Mouse (Mus musculus) frontal cortex, postnatal 14 days (tissue): ENCODE data around the gene Serpina3i.
"Not testable (repeated sequence)": the region's sequence is repeated elsewhere in the genome, so short reads cannot be mapped to it uniquely, and the experiment has no call there.

Experiments
- DNase-seq, 2 experiments: peaks; one replicate each; pipeline ENCODE4 v3.0.0; 2022; ENCODE audit warnings: low spot score in 2 of 2

Serpina3i gene

GRCm38 (mm10) chr12:104262863-104263262 is at the start of gene Serpina3i:
Gene Serpina3i (plus strand): TSS chr12:104263122.
- no peak for DNase-seq

DNA sequence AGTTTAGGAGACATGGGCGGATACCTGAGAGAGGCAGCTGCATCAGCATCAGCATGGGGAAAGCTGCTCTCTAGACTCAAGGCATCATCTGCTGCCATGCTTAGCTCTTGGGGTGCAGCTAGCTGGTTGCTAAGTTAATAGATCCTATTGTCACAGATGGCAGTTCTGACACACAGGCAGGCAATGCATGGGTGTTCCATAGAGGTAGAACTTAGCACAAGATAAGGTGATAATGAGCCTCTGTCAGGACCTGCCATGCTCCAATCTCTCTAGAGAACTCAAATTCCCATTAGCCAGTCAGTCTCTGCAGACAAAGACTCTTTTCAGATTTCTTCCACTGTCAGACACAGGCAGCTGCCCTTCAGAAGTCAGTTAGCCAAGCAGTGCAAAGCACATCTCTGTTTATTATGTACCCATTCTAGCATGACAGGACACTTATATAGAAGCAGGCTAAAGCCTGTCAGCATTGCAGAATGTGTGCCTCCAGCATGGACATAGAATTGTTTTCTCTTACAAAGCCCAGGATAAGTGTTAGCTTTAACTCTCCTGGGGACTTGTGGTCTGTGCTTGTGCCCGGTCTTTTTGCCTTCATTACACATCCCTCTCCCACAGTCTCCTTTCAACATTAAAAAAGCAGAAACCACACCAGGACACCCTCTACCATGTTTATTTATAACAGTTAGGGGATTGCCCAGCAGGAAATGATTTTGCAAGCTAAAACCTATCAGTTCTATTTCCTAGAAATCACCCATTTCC is 49.1 kb upstream of the Serpina3i start:
- DNase-seq, result no peak

DNA sequence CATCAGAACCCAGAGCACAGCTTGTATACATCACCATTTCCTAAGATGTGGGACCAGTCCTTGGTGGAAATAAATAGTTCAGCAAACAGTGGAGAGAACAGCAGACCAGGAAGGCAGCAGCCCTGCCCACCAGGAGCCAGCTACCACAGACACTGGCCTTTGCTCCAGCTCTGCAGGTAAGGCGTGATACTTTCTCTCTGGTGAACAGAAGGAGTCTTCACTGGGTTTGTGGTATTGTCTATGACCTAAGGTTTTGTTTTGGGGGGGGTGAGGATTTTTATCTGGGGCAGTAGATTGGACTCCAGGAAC is 48.5 kb upstream of the Serpina3i start, which contains the start of gene Serpina3f:
Gene Serpina3f, plus strand, starts transcription at position 100 of the 309 bp plus-strand sequence.
- no peak for DNase-seq

DNA sequence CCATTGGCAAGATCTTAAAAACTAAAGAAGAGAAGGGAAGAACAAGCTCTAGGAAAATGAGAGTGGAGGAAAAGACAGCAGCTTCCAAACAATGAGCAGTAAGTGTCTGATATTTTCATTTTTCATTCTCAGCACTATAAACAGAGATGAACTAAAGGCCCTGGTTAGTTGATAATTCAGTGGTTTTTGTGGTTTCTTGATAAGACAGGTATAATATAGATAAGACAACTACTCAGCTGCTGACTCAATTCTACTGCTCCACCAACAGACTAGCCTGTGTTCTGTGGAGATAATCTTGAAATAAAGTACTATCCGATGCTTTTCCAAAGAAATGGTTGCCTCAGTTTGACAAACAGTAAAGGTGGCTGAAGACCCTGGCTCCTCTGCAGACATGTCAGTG is 47.7 kb upstream of the Serpina3i start:
- no peak for DNase-seq

- no peak for DNase-seq
Measured at GRCm38 (mm10) chr12:104221616-104222015, 41.3 kb upstream of the Serpina3i start.

GRCm38 (mm10) chr12:104223690-104224089 is 39.2 kb upstream of the Serpina3i start:
- DNase-seq, result no peak

DNA sequence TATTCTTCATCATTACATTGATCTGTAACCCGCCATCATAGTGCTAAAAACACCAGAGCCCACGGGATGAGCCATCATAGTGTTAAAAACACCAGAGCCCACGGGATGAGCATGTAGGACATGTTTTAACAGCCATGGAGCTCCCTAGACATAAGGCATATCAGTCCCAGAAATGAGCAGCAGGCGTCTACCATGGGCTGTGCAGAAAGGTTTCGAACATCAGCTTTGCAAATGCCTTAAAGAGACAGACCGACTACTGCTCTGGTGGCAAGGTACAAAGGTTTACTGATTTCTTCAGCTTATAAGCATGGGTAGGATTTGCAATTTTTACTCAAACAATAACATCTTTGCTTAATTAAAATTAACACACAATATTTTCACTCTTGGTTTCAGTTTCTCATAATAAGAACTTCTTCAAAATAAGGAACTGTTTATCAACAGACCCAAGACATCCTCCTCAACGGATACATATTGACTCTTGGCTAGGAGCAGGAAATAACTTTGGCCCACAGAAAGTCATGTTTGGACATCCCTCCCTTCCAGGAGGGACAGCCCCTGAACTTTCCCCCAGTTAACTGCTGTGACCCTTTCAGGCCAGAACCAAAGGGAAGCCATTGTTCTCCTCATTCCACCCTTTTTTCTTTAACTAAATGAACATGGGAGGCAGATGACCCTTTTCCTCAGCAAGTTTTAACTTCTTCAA is 38.2 kb upstream of the Serpina3i start:
- DNase-seq, result no peak

DNA sequence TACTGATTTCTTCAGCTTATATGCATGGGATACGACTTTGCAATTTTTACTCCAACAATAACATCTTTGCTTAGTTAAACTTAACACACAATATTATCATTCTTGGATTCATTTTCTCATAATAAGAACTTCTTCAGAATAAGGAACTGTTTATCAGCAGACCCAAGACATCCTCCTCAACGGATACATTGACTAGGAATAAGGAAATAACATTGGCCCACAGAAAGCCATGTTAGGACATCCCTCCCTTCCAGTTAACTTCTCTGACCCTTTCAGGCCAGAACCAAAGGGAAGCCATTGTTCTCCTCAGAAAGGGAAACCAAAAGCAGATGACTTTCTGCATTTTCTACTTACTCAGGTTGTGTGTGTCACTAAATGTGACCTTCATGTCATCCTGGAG is 32.2 kb upstream of the Serpina3i start:
- no peak for DNase-seq

- no peak for DNase-seq
Measured at GRCm38 (mm10) chr12:104235915-104236314, 27.0 kb upstream of the Serpina3i start, which contains the start of gene Serpina3g. Gene Serpina3g (plus strand): TSS chr12:104236245.

GRCm38 (mm10) chr12:104238048-104238447 is 24.9 kb upstream of the Serpina3i start:
- DNase-seq, result not testable (repeated sequence)

- no peak for DNase-seq
Measured at GRCm38 (mm10) chr12:104243307-104243706, 19.6 kb upstream of the Serpina3i start.

DNA sequence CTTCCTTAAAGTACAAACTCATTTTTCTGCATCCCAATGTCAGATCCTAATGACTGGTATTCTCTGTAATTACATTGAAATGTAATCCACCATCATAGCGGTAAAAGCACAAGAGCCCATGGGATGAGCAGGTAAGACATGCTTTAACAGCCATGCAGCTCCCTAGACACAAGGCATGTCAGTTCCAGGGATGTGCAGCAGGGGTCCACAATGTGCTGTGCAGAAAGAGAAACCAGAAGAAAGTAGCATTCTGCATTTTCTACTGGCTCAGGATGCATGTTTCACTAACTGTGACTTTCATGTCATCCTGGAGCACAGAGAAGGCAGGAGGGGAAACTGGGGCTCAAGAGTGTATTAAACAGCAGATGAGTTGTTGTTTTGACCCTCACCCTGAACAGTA is 17.8 kb upstream of the Serpina3i start:
- DNase-seq, result peak; percentile 9 to 30

- DNase-seq, result peak in 1 of 2 experiments; percentile 5
Measured at GRCm38 (mm10) chr12:104245595-104245994, 17.3 kb upstream of the Serpina3i start.

DNA sequence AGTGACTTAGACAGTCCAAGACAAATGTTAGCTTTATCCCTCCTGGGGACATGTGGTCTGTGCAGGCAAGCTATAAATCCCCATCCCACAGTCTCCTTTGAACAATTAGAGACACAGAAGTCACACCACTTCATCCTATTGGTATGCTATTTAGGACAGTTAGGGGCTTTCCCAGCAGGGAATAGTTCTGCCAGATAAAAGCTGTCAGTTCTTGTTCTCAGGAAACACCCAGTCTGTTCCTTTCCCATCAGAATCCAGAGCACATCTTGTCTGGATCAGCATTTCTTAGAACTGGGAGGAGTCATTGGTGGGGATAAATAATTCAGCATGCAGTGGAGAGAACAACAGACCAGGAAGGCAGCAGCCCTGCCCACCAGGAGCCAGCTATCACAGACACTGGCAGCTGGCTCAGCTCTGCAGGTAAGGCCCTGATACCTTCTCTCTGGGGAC is 15.3 kb upstream of the Serpina3i start:
- no peak for DNase-seq

DNA sequence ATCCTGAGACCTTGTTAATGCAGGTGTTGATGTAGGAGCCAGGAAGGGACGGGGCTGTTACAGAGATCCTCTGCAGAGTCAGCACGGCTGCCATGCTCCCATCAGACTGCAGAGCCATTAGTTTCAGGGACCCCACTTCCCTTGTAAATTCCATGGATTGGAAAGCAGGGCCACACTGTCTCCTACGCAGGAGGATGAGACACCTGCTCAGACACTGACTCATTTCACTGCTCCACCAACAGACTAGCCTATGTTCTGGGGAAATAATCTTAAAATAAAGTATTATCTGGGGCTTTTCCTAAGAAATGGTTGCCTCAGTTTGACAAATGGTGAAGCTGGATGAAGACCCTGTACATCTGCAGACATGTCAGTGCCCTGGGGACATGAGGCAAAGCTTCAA is 14.7 kb upstream of the Serpina3i start:
- DNase-seq, result no peak

- DNase-seq, result no peak
Measured at GRCm38 (mm10) chr12:104261041-104261440, 1.9 kb upstream of the Serpina3i start.

GRCm38 (mm10) chr12:104266374-104266773 is 3.5 kb downstream of the Serpina3i start:
- no peak for DNase-seq

- no peak for DNase-seq
Measured at GRCm38 (mm10) chr12:104278216-104279055, 15.5 kb downstream of the Serpina3i start.

- no peak for DNase-seq
Measured at GRCm38 (mm10) chr12:104279056-104279435, 16.1 kb downstream of the Serpina3i start.

- no peak for DNase-seq
Measured at GRCm38 (mm10) chr12:104283380-104283779, 20.5 kb downstream of the Serpina3i start.

DNA sequence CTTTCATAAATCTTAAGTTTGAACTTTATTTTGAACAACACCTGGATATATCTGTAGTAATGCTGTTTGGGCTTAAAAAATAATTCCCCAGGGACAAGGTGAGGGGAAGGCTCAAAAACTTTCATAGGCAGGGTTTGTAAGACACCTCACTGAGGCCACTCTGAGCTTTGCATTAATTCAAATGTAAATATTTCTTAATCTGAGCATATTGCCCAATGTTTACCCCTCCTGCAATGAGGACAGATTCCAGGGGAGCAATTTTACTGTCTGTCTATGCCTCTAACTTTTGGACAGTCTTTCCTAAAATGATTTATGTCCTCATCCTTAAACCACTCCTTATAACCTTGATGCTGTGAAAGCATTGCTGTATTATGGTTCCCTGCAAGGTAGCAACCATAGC is 25.4 kb downstream of the Serpina3i start:
- DNase-seq, result no peak

DNA sequence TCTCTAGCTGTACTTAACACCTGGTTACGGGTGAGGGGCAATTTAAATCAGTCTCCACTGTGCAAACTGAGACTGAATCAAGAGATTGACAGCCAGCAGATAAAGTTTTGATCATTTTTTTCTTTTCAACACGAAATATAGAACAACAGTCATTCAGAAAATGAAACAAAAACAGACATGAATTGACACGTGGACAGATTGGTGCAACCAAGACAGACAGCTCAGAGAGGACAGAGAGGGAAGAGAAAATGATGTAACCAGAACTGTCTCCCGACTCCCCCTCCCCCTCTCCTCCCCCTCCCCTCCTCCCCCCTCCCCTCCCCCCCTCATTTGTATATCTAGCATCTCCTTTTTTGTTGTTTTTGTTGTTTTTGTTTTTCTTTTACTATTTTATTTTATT is 26.9 kb downstream of the Serpina3i start:
- DNase-seq, result no peak
